10 mouse cellular contexts compared by ENCODE assay signal in the genomic region with DNA sequence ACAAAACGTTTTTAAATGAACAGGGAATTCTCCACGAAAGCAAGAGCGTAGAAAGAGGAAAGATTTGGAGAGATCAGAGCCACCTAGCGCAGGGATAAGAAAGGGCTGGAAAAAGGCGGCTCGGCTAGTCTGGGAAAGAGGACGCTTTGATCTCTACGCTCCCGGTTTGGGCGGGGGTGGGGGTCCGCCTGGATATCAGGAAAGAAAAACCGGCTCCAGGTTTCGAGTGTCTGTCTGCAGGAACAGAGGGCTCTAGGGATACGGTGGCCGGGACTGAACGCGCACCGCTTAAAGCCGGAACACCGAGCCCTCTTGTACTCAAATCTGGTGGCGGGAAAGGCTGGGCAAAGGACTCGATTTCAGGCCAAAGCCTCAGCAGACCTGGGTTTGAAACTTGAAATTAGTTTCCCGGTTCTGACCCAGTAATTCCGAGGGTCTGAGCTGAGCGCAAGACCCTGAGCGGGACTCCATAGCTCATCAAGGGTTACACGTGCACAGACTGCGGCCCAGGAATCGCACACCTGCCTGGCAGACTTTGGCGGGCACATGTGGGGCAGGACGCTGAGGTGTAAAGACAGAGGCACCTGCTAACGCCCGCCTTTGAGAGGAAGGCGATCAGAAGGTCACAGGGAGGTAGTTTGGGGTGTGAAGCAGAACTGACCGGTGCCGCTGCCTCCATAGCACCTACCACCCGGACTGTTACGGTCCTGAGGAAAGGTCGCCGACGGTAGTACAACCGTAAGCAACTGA. TPM values are rescaled to one million over a fixed set of nuclear protein-coding genes. Genes with fewer than 3 reads are reported as not detected.
DNase-seq lines count a peak whose midpoint lies in the region; ATAC-seq and TF ChIP-seq lines count a peak whose summit lies in the region.
"Had no signal": no experiment of that assay in that cellular context is flagged by ENCODE, and none has a peak within 500 bp of the region (broad histone marks: within the 10 kb centered on the region; RNA-seq: fewer than 3 reads in every experiment).

No protein-coding gene starts in this region.

- peak; percentile 43 for DNase-seq in liver, adult 2 months (ENCODE audit: extremely low read depth, low read depth, low spot score)
- DNase-seq in liver = no peak
- peak; percentile 38 to 46 for DNase-seq in cerebellum, postnatal 14 days
- DNase-seq in kidney, postnatal 14 days = peak; percentile 22
- no peak for DNase-seq in natural killer cell, adult 2 months (ENCODE audit: low spot score in 2 of 2)
- no peak for DNase-seq in right cerebral cortex, postnatal 25 days

- peak overlapping the region; percentile 19; the same call in 1 of the 2 replicates for H3K27ac ChIP-seq in liver, adult 2 months (replicated peaks; ENCODE audit: insufficient read depth, low read depth, low read length)
- peak overlapping the region; percentile 75 to 92 for H3K27ac ChIP-seq in heart, embryonic 14.5 days (replicated peaks in 1 of 2; ENCODE audit: control insufficient read depth in 1 of 2, insufficient read depth in 1 of 2, low read depth in 2 of 2, low read length in 2 of 2)
- peak overlapping the region; percentile 87 for H3K27ac ChIP-seq in macrophage

- H3K9me3 ChIP-seq in heart, embryonic 14.5 days (ENCODE audit: control insufficient read depth, low read length) = no peaks in the 10 kb centered on the region

- 4% methylated on average over 42 of the region's 42 CpGs for WGBS in liver, adult 2 months
- 3% methylated on average over 42 of the region's 42 CpGs for WGBS in heart, embryonic 14.5 days
- whole genome bisulfite sequencing in macrophage (ENCODE audit: missing documents) = 21% methylated on average over 40 of the region's 42 CpGs

- H3K27me3 ChIP-seq in liver, adult 2 months (ENCODE audit: control insufficient read depth, insufficient read depth, low read length) = 0 out of 2 replicates have a peak, but pooled peaks cover 2% of the 10 kb centered on the region
- H3K27me3 ChIP-seq in heart, embryonic 14.5 days (ENCODE audit: control insufficient read depth, insufficient read depth, low read length) = peaks cover 9% of the 10 kb centered on the region; the same call in 1 of the 2 replicates

- H3K9ac ChIP-seq in liver, adult 2 months (ENCODE audit: low read depth, low read length) = peak overlapping the region; percentile 70
- peak overlapping the region; percentile 84 for H3K9ac ChIP-seq in heart, embryonic 14.5 days (ENCODE audit: low read length)

- TF ChIP-seq CTCF in liver, adult 2 months (IDR thresholded peaks at IDR 0.05; ENCODE audit: low read depth, low read length) = no peak

- peaks cover 13% of the 10 kb centered on the region for H3K4me1 ChIP-seq in liver, adult 2 months (ENCODE audit: control insufficient read depth, insufficient read depth, low read length)
- peaks cover 37 to 55% of the 10 kb centered on the region in 2 experiments for H3K4me1 ChIP-seq in heart, embryonic 14.5 days (ENCODE audit: control insufficient read depth in 2 of 2, insufficient read depth in 2 of 2, low read length in 2 of 2)

- no peak for TF ChIP-seq POLR2A in liver, adult 2 months (IDR thresholded peaks at IDR 0.05; ENCODE audit: extremely low read depth, insufficient read depth, low read length)

- ATAC-seq in heart, embryonic 14.5 days (ENCODE audit: insufficient number of reproducible peaks, insufficient read depth, low FRiP score, low read depth) = no peak

- no peaks in the 10 kb centered on the region for H3K36me3 ChIP-seq in liver, adult 2 months (ENCODE audit: control insufficient read depth, insufficient read depth, low read length)
- no peaks in the 10 kb centered on the region for H3K36me3 ChIP-seq in heart, embryonic 14.5 days (ENCODE audit: control insufficient read depth, insufficient read depth, low read length)
- H3K36me3 ChIP-seq in macrophage (ENCODE audit: inconsistent target) = no peaks in the 10 kb centered on the region; the same call in 1 of the 2 replicates

- no peaks in the 10 kb centered on the region for H3K79me2 ChIP-seq in liver, adult 2 months (ENCODE audit: control insufficient read depth, insufficient read depth, low read length)
- H3K79me2 ChIP-seq in macrophage (ENCODE audit: inconsistent target) = peaks cover 37% of the 10 kb centered on the region

- peak overlapping the region; percentile 94 for H3K4me2 ChIP-seq in heart, embryonic 14.5 days (ENCODE audit: low read length)

- H3K4me3 ChIP-seq in liver, adult 2 months (ENCODE audit: insufficient read depth, low read depth, low read length) = peak overlapping the region; percentile 56; the same call in 1 of the 2 replicates
- H3K4me3 ChIP-seq in heart, embryonic 14.5 days (ENCODE audit: control insufficient read depth in 1 of 2, insufficient read depth in 1 of 2, low read depth in 1 of 2, low read length in 2 of 2) = peak overlapping the region; percentile 73 to 74
- peak overlapping the region; percentile 43 for H3K4me3 ChIP-seq in macrophage (ENCODE audit: inconsistent target)

RNA-seq across cellular contexts. Expression of a gene that starts 19.6 kb away (rescaled TPM):
- total RNA-seq in liver, adult 2 months (2014; rRNA removed) = not detected in 2 replicates
- not detected in 2 replicates for polyA plus RNA-seq in liver, adult 2 months (2012; rRNA removed)
- polyA plus RNA-seq in heart, embryonic 14.5 days (2014; fragmentation: Nextera tagmentation; extraction: Ambion mirVana) = not detected in 2 replicates
- total RNA-seq in macrophage (2018; cell fraction: chromatin; rRNA removed) = 1 to 10 TPM in 2 of 26 experiments, under 1 TPM in 11, not detected in 13; 0.28 to 1.7 (median 0.57) TPM
- total RNA-seq in macrophage (2018; cell fraction: cytosol; rRNA removed) = under 1 TPM in 2 of 26 experiments, not detected in 24; 0.09 TPM
- total RNA-seq in macrophage (2018; cell fraction: nucleus; rRNA removed) = 10 to 100 TPM in 1 of 26 experiments, 1 to 10 TPM in 1, under 1 TPM in 15, not detected in 9; 0.21 to 15.2 (median 0.40) TPM
- polyA plus RNA-seq in macrophage (2018) = not detected in 3 replicates
- total RNA-seq: adrenal gland, adult 18-20 months; left cerebral cortex, postnatal 10 days had no signal

RNA-seq across cellular contexts. Expression of a gene that starts 33.6 kb away (rescaled TPM):
- 0.55 and 1.1 TPM in 2 replicates for total RNA-seq in liver, adult 2 months (2014; rRNA removed)
- polyA plus RNA-seq in liver, adult 2 months (2012; rRNA removed) = 0.55 and 0.81 TPM in 2 replicates
- 15.6 and 17.8 TPM in 2 replicates for polyA plus RNA-seq in heart, embryonic 14.5 days (2014; fragmentation: Nextera tagmentation; extraction: Ambion mirVana)
- total RNA-seq in macrophage (2018; cell fraction: chromatin; rRNA removed) = 100 to 1,000 TPM in 22 of 26 experiments, 10 to 100 TPM in 4; 71.4 to 886 (median 177) TPM
- 1,000 to 10,000 TPM in 3 of 26 experiments, 100 to 1,000 TPM in 23; 230 to 1,349 (median 405) TPM for total RNA-seq in macrophage (2018; cell fraction: cytosol; rRNA removed)
- 1,000 to 10,000 TPM in 2 of 26 experiments, 100 to 1,000 TPM in 24; 130 to 1,042 (median 343) TPM for total RNA-seq in macrophage (2018; cell fraction: nucleus; rRNA removed)
- 201 to 678 TPM (median 211 TPM) in 3 replicates for polyA plus RNA-seq in macrophage (2018)

Comparison
In these comparisons a context has a peak if more than half of its experiments do, and no peak if none do; other contexts are left out.
1. DNase-seq: peak in liver, adult 2 months (single experiment), cerebellum, postnatal 14 days (2 of 2) and kidney, postnatal 14 days (single experiment); none in liver (single experiment), natural killer cell, adult 2 months (0 of 2) and right cerebral cortex, postnatal 25 days (single experiment).
2. H3K27ac ChIP-seq: peak in every context shown above with its lines; median percentile 87 in macrophage; 84 in heart, embryonic 14.5 days; 19 in liver, adult 2 months.
3. RNA of a gene that starts 33.6 kb away (polyA plus RNA-seq): 201 to 678 TPM in macrophage; 15.6 to 17.8 TPM in heart, embryonic 14.5 days and 0.55 to 0.81 TPM in liver, adult 2 months; every median in the first group is over 10 times any median in the second.
4. Peak in every context shown above with its lines, with median percentiles within 50 percentile points of each other: H3K4me3 ChIP-seq.